Mouse (Mus musculus) liver, embryonic 14.5 days (tissue): ENCODE measurements around the gene Lhx2.

Experiments used
- CTCF ChIP-seq: IDR thresholded peaks from 2 replicates; pipeline ENCODE4 v1.5.1; 2016; ENCODE audit warnings: antibody characterized with exemption, low read depth, control low read depth
- EP300 ChIP-seq: IDR thresholded peaks from 2 replicates; pipeline ENCODE4 v1.6.1; 2016; ENCODE audit warnings: antibody characterized with exemption, low read depth

GRCm38 (mm10) chr2:38403231-38403630 is 64.2 kb downstream of the Lhx2 start:
- TF ChIP-seq EP300 (no peak), CTCF (no peak)
